Mouse (Mus musculus) spleen, postnatal 14 days (tissue): ENCODE data around the gene Chst8.

Experiments
- DNase-seq, 2 experiments: peaks; one replicate each; pipeline ENCODE4 v3.0.0; 2021 to 2022; ENCODE audit warnings: low spot score in 2 of 2

Gene Chst8

GRCm38 (mm10) chr7:34799950-34800511, 12.5 kb downstream of the Chst8 start:
- DNase-seq: no peak

- DNase-seq: no peak
Observed at GRCm38 (mm10) chr7:34799404-34799771, 13.1 kb downstream of the Chst8 start.

- no peak for DNase-seq
Observed at GRCm38 (mm10) chr7:34798441-34799403, 13.8 kb downstream of the Chst8 start.

- no peak for DNase-seq
Observed at GRCm38 (mm10) chr7:34798039-34798438, 14.5 kb downstream of the Chst8 start.

- no peak for DNase-seq
Observed at GRCm38 (mm10) chr7:34790459-34790858, 22.1 kb downstream of the Chst8 start.

GRCm38 (mm10) chr7:34787171-34787570, 25.3 kb downstream of the Chst8 start:
- DNase-seq: no peak

GRCm38 (mm10) chr7:34785052-34785451, 27.5 kb downstream of the Chst8 start:
- DNase-seq: no peak

- no peak for DNase-seq
Observed at GRCm38 (mm10) chr7:34784469-34784868, 28.0 kb downstream of the Chst8 start.

GRCm38 (mm10) chr7:34781988-34782387, 30.5 kb downstream of the Chst8 start:
- DNase-seq: no peak

- no peak for DNase-seq
Observed at GRCm38 (mm10) chr7:34781217-34781616, 31.3 kb downstream of the Chst8 start.

- no peak for DNase-seq
Observed at GRCm38 (mm10) chr7:34778426-34778825, 34.1 kb downstream of the Chst8 start.

- DNase-seq: no peak
Observed at GRCm38 (mm10) chr7:34775659-34776058, 36.9 kb downstream of the Chst8 start.

- DNase-seq: no peak
Observed at GRCm38 (mm10) chr7:34774947-34775346, 37.6 kb downstream of the Chst8 start.

- DNase-seq: no peak
Observed at GRCm38 (mm10) chr7:34774020-34774419, 38.5 kb downstream of the Chst8 start.

GRCm38 (mm10) chr7:34773309-34773708, 39.2 kb downstream of the Chst8 start:
- no peak for DNase-seq

- no peak for DNase-seq
Observed at GRCm38 (mm10) chr7:34769531-34769930, 43.0 kb downstream of the Chst8 start.

- no peak for DNase-seq
Observed at GRCm38 (mm10) chr7:34764250-34765148, 48.0 kb downstream of the Chst8 start.

GRCm38 (mm10) chr7:34759378-34759822, 53.1 kb downstream of the Chst8 start:
- no peak for DNase-seq

- no peak for DNase-seq
Observed at GRCm38 (mm10) chr7:34758721-34759120, 53.8 kb downstream of the Chst8 start.

- DNase-seq: no peak
Observed at GRCm38 (mm10) chr7:34757513-34757912, 55.0 kb downstream of the Chst8 start.

GRCm38 (mm10) chr7:34753140-34753886, 59.2 kb downstream of the Chst8 start:
- no peak for DNase-seq
